Mouse (Mus musculus) ovary, postnatal 14 days (tissue): Measurements from ENCODE around the gene Ndufs7.

Experiments used
- DNase-seq: peaks from one replicate; pipeline ENCODE4 v3.0.0; 2022; ENCODE audit warnings: low spot score

Ndufs7 gene

GRCm38 (mm10) chr10:80294311-80294710 lies 45.4 kb downstream of the Ndufs7 start:
- DNase-seq = no peak

DNA sequence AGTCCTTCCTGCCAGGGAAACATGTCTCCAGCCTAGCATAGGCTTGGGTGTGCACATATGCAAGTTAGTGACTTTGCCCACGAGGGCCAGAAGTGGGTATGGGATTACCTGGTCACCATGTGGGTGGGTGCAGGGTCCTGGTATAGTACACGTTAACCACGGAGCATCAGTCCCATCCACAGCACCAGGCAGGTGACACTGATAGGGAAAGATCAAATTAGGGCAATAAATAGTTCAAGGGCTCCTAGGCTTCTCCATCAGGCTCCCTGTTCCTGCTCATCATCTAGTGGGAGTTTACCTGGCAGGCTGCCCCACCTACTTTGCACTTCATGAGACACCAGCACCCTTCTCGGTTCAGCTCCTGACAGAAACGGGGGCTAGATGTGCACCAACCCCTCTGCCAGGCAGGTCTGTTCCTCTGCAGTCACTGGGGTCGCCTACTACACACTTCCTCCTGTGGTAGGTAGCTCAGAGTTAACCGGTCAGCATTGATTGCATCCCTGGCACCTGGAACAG lies 45.9 kb downstream of the Ndufs7 start:
- no peak for DNase-seq

DNA sequence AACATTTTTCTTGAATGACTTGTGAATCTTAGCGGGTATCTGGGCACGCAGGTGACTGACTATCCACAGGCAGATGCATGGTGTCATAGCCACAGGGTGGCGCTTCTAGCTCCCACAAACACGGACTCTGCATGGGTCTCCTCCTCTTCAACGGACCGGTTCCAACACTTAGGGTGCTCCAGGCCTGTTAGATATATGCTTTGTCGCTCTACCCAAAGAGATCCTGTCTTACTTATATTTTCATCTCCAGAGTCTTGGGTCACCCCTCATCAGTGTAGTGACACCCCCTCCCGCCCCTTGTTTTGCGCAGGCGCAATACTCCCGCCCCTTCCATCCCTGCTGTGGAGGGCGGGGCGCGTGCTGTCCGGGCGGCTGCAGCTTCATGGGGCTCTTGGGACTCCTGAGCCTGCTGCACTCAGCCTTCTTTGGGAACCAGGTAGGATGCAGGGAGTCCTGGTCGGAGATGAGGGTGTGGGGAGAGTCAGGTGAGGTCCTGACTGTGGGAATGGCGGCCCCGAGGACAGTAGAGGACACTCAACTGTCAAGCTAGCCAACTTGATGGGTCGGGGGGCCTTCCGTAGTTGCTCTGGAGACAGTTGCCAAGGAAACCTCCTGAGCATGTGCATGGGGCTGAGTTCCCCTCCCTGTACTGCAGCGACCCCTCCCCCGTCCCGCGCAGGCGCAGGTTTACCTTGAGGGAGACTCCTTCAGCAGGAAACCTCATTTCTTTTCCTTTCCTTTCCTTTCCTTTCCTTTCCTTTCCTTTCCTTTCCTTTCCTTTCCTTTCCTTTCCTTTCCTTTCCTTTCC lies 46.9 kb downstream of the Ndufs7 start, which contains the start of gene Apc2:
TSS of gene Apc2 (plus strand) at position 360 of the 808 bp plus-strand sequence.
- DNase-seq = peak; percentile 50

GRCm38 (mm10) chr10:80296824-80297223 lies 47.9 kb downstream of the Ndufs7 start:
- no peak for DNase-seq

DNA sequence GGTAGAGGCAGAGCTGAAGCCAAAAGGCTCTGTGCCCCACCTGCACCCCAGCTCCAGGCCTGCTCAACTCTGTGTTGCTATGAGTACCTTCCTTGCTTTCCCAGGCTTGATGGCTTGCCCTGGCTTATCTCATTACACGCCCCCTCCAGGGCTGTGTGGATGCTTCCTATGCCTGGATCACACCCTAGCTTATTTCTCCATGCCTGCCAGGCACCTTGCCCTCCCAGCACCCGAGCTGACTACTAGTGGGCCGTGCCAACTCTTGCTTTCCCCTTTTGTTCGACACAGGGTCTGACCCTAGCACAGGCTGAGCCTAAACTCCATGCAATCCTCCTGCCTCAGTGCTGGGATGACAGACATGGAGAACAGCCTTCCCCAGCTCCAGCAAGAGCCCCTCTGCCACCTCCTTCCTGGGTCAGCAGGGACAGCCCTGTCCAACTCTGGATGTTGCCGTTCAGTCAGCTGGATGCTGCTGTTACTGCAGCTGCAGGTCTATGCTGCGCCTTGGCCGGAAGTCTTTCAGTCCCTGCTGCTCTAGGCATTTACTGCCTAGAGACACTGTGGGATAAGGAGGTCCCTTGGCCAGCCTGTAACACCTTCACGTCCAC lies 48.7 kb downstream of the Ndufs7 start:
- DNase-seq = no peak

DNA sequence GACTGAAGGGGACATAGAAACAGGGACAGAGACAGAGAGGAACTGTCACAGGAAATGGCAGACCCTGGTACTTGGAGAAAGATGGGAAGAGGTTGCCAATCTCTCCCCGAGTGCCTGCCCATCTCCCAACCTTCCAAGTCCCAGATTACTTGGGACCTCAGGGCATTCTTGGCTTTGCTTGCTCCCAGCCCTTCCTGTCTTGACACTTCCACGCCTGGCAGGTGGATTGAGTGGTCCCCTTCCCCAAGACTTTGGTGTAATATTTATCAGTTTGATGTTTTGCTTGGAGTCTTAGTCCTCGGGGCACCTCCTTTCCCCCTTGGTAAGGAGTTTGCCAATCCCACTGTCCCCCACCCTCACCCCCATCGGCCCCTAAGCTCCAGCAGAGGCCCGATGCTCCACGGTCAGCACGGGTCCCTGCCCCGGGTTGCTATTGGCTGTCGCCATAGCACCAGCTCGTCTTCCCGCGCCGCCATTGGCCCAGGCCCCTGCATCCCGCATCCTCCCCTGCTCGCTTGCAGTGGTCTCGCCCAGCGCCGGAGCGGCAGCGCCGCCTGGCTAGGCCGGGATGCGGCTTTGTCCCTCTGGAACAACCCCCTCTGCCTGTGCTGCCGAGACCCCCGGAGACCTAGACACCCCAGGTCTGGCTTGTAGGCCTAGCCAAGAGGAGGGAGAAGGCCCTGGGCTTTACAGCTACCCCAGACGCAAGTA lies 49.8 kb downstream of the Ndufs7 start:
- DNase-seq = no peak

DNA sequence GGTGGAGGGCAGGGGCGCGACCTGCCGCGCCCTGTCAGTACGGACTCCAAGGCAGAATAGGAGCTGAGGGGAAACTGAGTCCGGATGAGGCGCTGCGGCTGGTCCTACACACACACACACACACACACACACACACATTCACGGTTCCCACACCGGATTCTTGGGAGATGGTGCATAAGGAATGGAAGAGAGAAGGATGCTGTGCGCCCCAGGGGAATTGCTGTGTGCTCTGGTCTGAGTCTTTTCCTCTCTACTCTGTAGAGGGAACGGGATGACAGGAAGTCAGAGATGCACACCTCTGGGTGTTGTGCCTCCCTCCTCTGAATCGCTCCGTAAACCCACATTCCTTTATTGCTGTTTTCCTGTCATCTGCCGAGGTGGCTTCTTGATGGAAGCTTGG lies 50.4 kb downstream of the Ndufs7 start:
- DNase-seq = no peak

GRCm38 (mm10) chr10:80299824-80300223 lies 50.9 kb downstream of the Ndufs7 start:
- DNase-seq = no peak

- DNase-seq = no peak
Measured at GRCm38 (mm10) chr10:80300672-80301181, 51.8 kb downstream of the Ndufs7 start.

GRCm38 (mm10) chr10:80301256-80302081 lies 52.5 kb downstream of the Ndufs7 start:
- DNase-seq = no peak

GRCm38 (mm10) chr10:80302082-80302355 lies 53.1 kb downstream of the Ndufs7 start:
- DNase-seq = no peak

- peak; percentile 57 for DNase-seq
Measured at GRCm38 (mm10) chr10:80302471-80302881, 53.6 kb downstream of the Ndufs7 start.

- no peak for DNase-seq
Measured at GRCm38 (mm10) chr10:80304458-80304857, 55.5 kb downstream of the Ndufs7 start.

DNA sequence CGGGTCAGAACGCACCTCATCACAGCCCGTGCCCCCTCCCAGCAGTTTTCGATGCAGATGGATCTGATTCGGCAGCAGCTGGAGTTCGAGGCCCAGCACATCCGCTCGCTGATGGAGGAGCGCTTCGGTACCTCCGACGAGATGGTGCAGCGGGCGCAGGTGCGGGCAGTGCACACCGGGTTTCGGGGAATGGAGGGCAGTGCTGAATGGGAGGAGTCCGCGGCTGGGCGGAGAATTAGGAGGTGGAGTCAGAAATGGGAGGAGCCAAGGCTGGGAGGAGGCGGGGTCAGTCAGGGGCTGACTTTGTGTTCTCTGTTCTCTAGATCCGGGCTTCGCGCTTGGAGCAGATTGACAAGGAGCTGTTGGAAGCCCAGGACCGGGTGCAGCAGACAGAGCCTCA lies 55.9 kb downstream of the Ndufs7 start:
- DNase-seq = no peak
